Mouse (Mus musculus) megakaryocyte, embryonic 14.5 days (primary cell): ENCODE results near the gene Ubxn11.

ENCODE experiments used
- FLI1 ChIP-seq: IDR thresholded peaks from 2 replicates; pipeline ENCODE4 v1.6.1; 2012; ENCODE audit warnings: low read length, inconsistent platforms, mixed read lengths
- GATA1 ChIP-seq: IDR thresholded peaks from 3 replicates; pipeline ENCODE4 v1.6.1; 2012; ENCODE audit warnings: mixed read lengths, low read length, inconsistent platforms, borderline replicate concordance

GRCm38 (mm10) chr4:134132117-134132516 lies 29.7 kb downstream of the Ubxn11 start:
- TF ChIP-seq FLI1: no peak
- no peak for TF ChIP-seq GATA1
